Mouse (Mus musculus): ENCODE results near the gene Gkn1. TPM values are rescaled to one million over a fixed set of nuclear protein-coding genes. Genes with fewer than 3 reads are reported as not detected.

The Gkn1 gene
- polyA plus RNA-seq, 1 experiment = not detected

DNA sequence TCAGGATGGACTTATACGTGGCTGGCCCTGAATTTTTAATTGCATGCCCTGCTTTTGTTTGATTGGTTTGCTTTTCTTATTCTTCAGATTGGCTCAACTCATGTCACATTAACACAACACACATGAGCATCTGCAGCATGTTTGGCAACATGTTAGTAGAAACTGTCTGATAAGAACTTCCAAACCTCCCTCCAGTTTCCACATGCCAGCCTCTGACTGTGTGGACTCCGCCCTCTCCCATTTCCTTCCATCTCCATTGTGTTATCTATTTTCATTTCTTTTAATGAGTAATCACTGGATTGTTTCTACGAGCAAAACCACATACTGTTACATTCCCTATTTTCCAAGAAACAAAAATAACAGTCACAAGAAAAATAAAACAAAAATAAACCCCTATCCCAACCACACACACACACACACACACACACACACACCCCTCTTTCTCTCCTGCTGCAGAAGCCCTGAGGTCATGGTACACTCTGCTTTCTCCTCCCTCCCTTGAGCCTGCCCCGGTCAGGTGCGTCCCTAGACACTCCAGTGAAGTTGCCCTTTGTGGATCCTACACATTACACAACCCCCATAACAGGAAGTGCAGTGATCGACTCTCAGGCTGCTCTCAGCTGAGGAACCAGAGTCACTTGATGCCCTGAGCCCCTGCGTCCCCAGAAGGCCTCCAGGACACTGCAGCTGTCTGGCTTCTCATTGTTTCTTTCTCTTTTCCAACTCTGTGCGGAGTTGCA is 42.9 kb upstream of the Gkn1 start:
- Histone ChIP-seq H3K4me3 (no peak overlapping the region), H3K79me2 (ENCODE audit: control insufficient read depth, insufficient read depth) (no peaks in the 10 kb centered on the region), H3K27me3 (ENCODE audit: control insufficient read depth, insufficient read depth, insufficient read length) (peaks cover 10% of the 10 kb centered on the region), H3ac (ENCODE audit: control insufficient read depth, insufficient read length) (no peak overlapping the region), H3K4me2 (ENCODE audit: low read depth) (no peak overlapping the region), H3K36me3 (ENCODE audit: control insufficient read depth, insufficient read depth) (no peaks in the 10 kb centered on the region)
- TF ChIP-seq POLR2A (IDR thresholded peaks at IDR 0.05; ENCODE audit: insufficient read length, low read depth) (no peak), TCF3 (IDR thresholded peaks at IDR 0.05; ENCODE audit: insufficient read length, low read depth) (no peak), POLR2AphosphoS2 (IDR thresholded peaks at IDR 0.05; ENCODE audit: insufficient read length, low read depth) (no peak), USF1 (IDR thresholded peaks at IDR 0.05; ENCODE audit: low read depth) (no peak), MYOD1 (IDR thresholded peaks at IDR 0.05; ENCODE audit: control insufficient read depth in 1 of 3, insufficient read length in 2 of 3, low read depth in 2 of 3) (no peak)

DNA sequence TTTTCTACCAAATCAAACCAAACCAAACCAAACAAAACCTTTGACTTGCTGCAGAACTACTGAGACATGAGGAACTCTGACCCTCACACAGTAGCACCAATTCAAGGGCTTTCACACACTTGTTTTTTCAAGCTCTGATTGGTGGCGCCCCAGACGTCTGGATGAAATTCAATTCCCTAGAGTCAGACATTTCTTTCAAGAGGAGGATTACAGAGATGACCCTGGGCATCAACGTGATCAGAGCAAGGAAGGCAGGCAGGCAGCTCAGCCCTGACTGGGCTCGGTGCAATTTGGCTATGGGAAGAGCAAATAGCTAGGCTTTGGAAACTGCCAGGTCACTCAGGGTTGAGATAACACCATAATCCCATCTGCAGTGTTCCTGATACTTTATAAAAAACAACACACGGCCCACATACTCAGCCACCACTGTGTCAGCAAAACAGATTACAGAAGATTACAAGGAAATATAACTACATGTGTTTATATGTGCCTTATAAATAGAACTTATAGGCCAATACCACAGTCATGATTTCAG is 38.8 kb upstream of the Gkn1 start:
- H3K36me3 ChIP-seq (ENCODE audit: control insufficient read depth, insufficient read depth) = no peaks in the 10 kb centered on the region
- no peak overlapping the region for H3ac ChIP-seq (ENCODE audit: control insufficient read depth, insufficient read length)
- no peaks in the 10 kb centered on the region for H3K27me3 ChIP-seq (ENCODE audit: control insufficient read depth, insufficient read depth, insufficient read length)
- no peak overlapping the region for H3K4me3 ChIP-seq
- H3K79me2 ChIP-seq (ENCODE audit: control insufficient read depth, insufficient read depth) = no peaks in the 10 kb centered on the region
- TF ChIP-seq USF1 (IDR thresholded peaks at IDR 0.05; ENCODE audit: low read depth) (no peak), MYOD1 (IDR thresholded peaks at IDR 0.05; ENCODE audit: control insufficient read depth in 1 of 3, insufficient read length in 2 of 3, low read depth in 2 of 3) (no peak), CEBPB (IDR thresholded peaks at IDR 0.05; ENCODE audit: insufficient read depth, poor library complexity, severe bottlenecking) (no peak), POLR2AphosphoS2 (IDR thresholded peaks at IDR 0.05; ENCODE audit: insufficient read length, low read depth) (no peak), SRF (IDR thresholded peaks at IDR 0.05; ENCODE audit: control insufficient read depth, insufficient read length, low read depth) (no peak), REST (IDR thresholded peaks at IDR 0.05; ENCODE audit: insufficient read depth, insufficient read length) (no peak), POLR2A (IDR thresholded peaks at IDR 0.05; ENCODE audit: insufficient read length, low read depth) (no peak), TCF3 (IDR thresholded peaks at IDR 0.05; ENCODE audit: insufficient read length, low read depth) (no peak), MYOG (IDR thresholded peaks at IDR 0.05; ENCODE audit: control insufficient read depth in 1 of 3, insufficient read depth in 1 of 3, insufficient read length in 2 of 3, low read depth in 2 of 3) (no peak), TCF12 (IDR thresholded peaks at IDR 0.05; ENCODE audit: insufficient read depth, poor library complexity, severe bottlenecking) (no peak), MAX (IDR thresholded peaks at IDR 0.05; ENCODE audit: low read depth) (no peak), E2F4 (IDR thresholded peaks at IDR 0.05; ENCODE audit: insufficient read depth) (no peak)
- no peak overlapping the region for H3K4me2 ChIP-seq (ENCODE audit: low read depth)

DNA sequence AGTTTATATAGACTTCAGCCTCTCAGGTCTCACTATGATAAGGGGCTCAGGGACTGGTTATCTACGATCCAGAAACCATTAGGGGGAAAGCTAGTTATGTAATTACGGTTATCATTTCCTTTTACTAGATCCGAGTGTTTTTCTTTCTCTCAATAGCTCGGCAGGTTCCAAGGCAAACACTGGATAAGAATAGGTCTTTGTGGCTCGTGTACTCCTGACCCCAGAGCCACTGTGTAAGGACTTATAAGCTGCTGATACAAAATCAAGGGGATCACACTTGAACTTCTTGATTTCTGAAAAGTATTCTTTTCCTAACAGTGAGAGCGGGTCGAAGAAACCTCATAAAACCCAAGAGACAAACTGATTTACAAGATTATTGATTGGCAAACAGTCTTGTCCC is 38.1 kb upstream of the Gkn1 start, which contains the start of gene Gkn3:
TSS of gene Gkn3 (minus strand) at position 59 of the 400 bp plus-strand sequence.
- TF ChIP-seq MAX (IDR thresholded peaks at IDR 0.05; ENCODE audit: low read depth) (no peak), POLR2AphosphoS2 (IDR thresholded peaks at IDR 0.05; ENCODE audit: insufficient read length, low read depth) (no peak), SRF (IDR thresholded peaks at IDR 0.05; ENCODE audit: control insufficient read depth, insufficient read length, low read depth) (no peak), CEBPB (IDR thresholded peaks at IDR 0.05; ENCODE audit: insufficient read depth, poor library complexity, severe bottlenecking) (no peak), TCF12 (IDR thresholded peaks at IDR 0.05; ENCODE audit: insufficient read depth, poor library complexity, severe bottlenecking) (no peak), TCF3 (IDR thresholded peaks at IDR 0.05; ENCODE audit: insufficient read length, low read depth) (no peak), USF1 (IDR thresholded peaks at IDR 0.05; ENCODE audit: low read depth) (no peak), MYOD1 (IDR thresholded peaks at IDR 0.05; ENCODE audit: control insufficient read depth in 1 of 3, insufficient read length in 2 of 3, low read depth in 2 of 3) (no peak), REST (IDR thresholded peaks at IDR 0.05; ENCODE audit: insufficient read depth, insufficient read length) (no peak), E2F4 (IDR thresholded peaks at IDR 0.05; ENCODE audit: insufficient read depth) (no peak), POLR2A (IDR thresholded peaks at IDR 0.05; ENCODE audit: insufficient read length, low read depth) (no peak), MYOG (IDR thresholded peaks at IDR 0.05; ENCODE audit: control insufficient read depth in 1 of 3, insufficient read depth in 1 of 3, insufficient read length in 2 of 3, low read depth in 2 of 3) (no peak)

DNA sequence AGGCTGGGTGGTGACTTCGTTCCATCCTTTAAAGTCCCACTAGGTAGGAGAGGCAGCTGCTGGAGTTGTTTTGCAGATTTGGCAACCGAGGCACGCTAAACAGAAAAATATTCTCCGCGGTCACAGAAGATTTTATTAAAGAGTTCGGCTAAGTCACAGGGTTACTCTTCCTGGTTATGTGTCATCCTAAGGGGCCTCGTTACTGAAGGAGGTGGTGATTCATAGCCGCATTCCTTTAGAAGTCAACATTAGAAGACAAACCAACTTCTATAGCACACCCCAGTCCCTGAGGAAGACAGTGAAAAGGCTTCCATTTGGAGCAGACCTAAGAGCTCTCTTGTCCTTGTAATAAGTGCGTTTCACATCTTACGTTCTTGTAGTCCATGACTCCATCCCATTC is 35.9 kb upstream of the Gkn1 start:
- Histone ChIP-seq H3K36me3 (ENCODE audit: control insufficient read depth, insufficient read depth) (no peaks in the 10 kb centered on the region), H3K27me3 (ENCODE audit: control insufficient read depth, insufficient read depth, insufficient read length) (peaks cover 12% of the 10 kb centered on the region), H3K4me3 (no peak overlapping the region), H3ac (ENCODE audit: control insufficient read depth, insufficient read length) (no peak overlapping the region), H3K79me2 (ENCODE audit: control insufficient read depth, insufficient read depth) (no peaks in the 10 kb centered on the region), H3K4me2 (ENCODE audit: low read depth) (peak overlapping the region; percentile 90)
- no peak for TF ChIP-seq E2F4 (IDR thresholded peaks at IDR 0.05; ENCODE audit: insufficient read depth)
- no peak for TF ChIP-seq CEBPB (IDR thresholded peaks at IDR 0.05; ENCODE audit: insufficient read depth, poor library complexity, severe bottlenecking)
- no peak for TF ChIP-seq MAX (IDR thresholded peaks at IDR 0.05; ENCODE audit: low read depth)
- TF ChIP-seq MYOD1 (IDR thresholded peaks at IDR 0.05; ENCODE audit: control insufficient read depth in 1 of 3, insufficient read length in 2 of 3, low read depth in 2 of 3) = no peak
- no peak for TF ChIP-seq REST (IDR thresholded peaks at IDR 0.05; ENCODE audit: insufficient read depth, insufficient read length)
- no peak for TF ChIP-seq SRF (IDR thresholded peaks at IDR 0.05; ENCODE audit: control insufficient read depth, insufficient read length, low read depth)
- no peak for TF ChIP-seq MYOG (IDR thresholded peaks at IDR 0.05; ENCODE audit: control insufficient read depth in 1 of 3, insufficient read depth in 1 of 3, insufficient read length in 2 of 3, low read depth in 2 of 3)
- TF ChIP-seq POLR2AphosphoS2 (IDR thresholded peaks at IDR 0.05; ENCODE audit: insufficient read length, low read depth) = no peak
- TF ChIP-seq USF1 (IDR thresholded peaks at IDR 0.05; ENCODE audit: low read depth) = no peak
- no peak for TF ChIP-seq TCF12 (IDR thresholded peaks at IDR 0.05; ENCODE audit: insufficient read depth, poor library complexity, severe bottlenecking)
- TF ChIP-seq TCF3 (IDR thresholded peaks at IDR 0.05; ENCODE audit: insufficient read length, low read depth) = no peak
- TF ChIP-seq POLR2A (IDR thresholded peaks at IDR 0.05; ENCODE audit: insufficient read length, low read depth) = no peak

More for the DNA sequence above, 38.1 kb upstream of the Gkn1 start, which contains the start of gene Gkn3:
- no peak within 1 kb of the TSS for H3K4me2 ChIP-seq (ENCODE audit: low read depth)
- no peaks in the 10 kb centered on the region for H3K27me3 ChIP-seq (ENCODE audit: control insufficient read depth, insufficient read depth, insufficient read length)
- no peaks in the 10 kb centered on the region for H3K79me2 ChIP-seq (ENCODE audit: control insufficient read depth, insufficient read depth)
- no peak within 1 kb of the TSS for H3ac ChIP-seq (ENCODE audit: control insufficient read depth, insufficient read length)
- no peak within 1 kb of the TSS for H3K4me3 ChIP-seq
- H3K36me3 ChIP-seq (ENCODE audit: control insufficient read depth, insufficient read depth) = no peaks in the 10 kb centered on the region
